Mouse (Mus musculus): ENCODE data around the gene Anks1b. TPM values are rescaled to one million over a fixed set of nuclear protein-coding genes. Genes with fewer than 3 reads are reported as not detected.

The Anks1b gene
- total RNA-seq, 2 experiments from 2014 or later, result 454 to 510 TPM

GRCm38 (mm10) chr10:90947608-90948373 lies 1074.5 kb downstream of the Anks1b start:
- intact Hi-C loops (cut with DNase I), result no loop called here
- peak in 1 of 2 experiments; percentile 68 for DNase-seq (ENCODE audit: low spot score in 2 of 2)

- intact Hi-C loops (cut with DNase I), result no loop called here
- no peak for DNase-seq (ENCODE audit: low spot score in 2 of 2)
Observed at GRCm38 (mm10) chr10:90953103-90953709, 1079.9 kb downstream of the Anks1b start.

DNA sequence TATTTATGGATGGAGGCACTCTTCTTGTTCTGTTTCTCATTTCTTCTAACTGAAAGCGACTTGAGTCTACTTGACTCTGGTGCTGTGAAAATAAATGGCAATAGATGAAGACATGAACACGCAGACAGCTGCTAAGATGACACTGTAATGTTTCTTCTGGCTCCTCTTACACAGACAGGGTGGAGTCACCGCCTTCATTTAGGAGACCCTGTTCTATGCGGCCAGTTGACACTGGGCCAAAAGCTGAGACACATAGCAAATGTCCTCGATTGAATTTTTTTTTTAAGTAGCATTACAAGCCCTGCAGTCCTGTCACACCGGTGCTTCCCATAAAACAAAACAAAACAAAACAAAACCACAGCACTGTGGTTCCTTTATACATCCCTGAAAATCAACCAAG lies 1080.5 kb downstream of the Anks1b start:
- intact Hi-C loops (cut with DNase I), result no loop called here
- DNase-seq (ENCODE audit: low spot score in 2 of 2), result no peak

DNA sequence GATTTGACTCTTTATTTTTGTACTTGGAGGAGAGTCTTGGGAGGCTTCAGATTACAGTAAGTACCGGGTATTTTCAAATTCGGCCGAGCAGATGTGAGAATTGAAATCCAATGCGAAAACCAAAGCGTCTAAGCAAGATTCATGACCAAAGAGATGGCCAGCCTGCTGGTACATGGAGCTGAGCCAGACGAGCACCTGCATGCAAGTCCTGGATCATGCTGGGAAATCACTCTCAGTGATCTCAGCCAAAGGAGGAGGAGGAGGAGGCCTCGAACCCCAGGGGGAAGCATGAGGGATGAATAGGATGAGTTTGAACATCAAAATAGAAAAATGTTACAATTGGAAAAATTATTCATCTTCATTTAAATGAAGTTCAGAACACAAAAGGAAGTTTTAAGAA lies 1087.1 kb downstream of the Anks1b start:
- no peak for DNase-seq (ENCODE audit: low spot score in 2 of 2)
- intact Hi-C loops (cut with DNase I), result loop anchor here (10.0 kb wide), 1 partner anchor 236 kb away; no protein-coding TSS in a partner anchor

GRCm38 (mm10) chr10:90964511-90964910 lies 1091.2 kb downstream of the Anks1b start:
- intact Hi-C loops (cut with DNase I), result loop anchor here (10.0 kb wide), 1 partner anchor 240 kb away; no protein-coding TSS in a partner anchor
- DNase-seq (ENCODE audit: low spot score in 2 of 2), result no peak

DNA sequence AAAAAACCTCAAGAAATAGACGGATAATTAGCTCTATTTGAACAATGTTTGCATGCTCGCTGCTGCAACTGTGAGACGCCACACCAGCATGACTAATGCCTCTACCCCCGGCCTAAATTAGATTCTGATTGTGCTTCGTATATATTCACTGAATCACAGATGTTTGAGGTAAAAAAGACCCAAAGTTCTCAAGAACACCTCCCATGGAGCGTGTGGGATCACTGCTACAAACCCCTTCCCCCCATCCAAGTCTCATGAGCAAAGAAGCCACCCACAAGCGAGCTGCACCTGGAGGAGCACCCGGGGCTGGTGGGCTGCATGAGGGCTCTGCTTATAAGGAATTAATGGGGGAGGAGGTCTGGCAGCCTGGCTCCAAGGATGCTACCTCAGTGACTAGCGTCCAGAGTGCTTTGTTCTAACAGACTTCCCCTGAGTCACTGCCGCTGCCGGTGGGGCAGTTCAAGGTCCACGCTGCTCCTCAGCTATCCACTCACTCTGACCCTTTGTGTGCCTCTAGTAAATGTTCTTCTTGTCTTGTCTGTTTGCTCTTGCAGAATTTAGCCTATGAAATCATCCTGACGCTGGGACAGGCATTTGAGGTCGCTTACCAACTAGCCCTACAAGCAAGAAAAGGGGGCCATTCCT lies 1092.5 kb downstream of the Anks1b start:
- intact Hi-C loops (cut with DNase I), result loop anchor here (5.0 to 10.0 kb wide), 3 partner anchors 67 to 241 kb away; no protein-coding TSS in a partner anchor
- peak in 1 of 2 experiments; percentile 70 for DNase-seq (ENCODE audit: low spot score in 2 of 2)

DNA sequence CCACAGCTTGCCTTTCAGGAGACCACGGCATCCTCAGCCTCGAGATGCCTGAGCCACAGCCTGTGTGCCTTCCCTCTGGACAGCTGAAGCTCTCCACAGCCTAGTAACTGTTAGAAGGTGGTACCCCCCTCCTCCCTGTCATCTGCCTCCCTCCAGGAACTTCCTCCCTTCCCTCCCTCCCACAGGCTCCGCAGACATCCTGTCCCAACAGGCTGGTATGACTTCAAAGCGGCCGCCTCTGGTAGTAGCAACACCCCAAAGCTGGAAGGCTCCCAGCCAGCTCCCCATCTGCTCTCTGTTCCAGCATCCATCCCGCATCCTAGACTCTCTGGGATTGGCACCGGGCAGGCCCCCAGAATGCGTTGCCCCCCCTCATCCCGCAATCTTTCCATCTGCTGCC lies 1093.5 kb downstream of the Anks1b start:
- DNase-seq (ENCODE audit: low spot score in 2 of 2), result peak; percentile 68 to 95
- intact Hi-C loops (cut with DNase I), result loop anchor here (5.0 to 10.0 kb wide), 3 partner anchors 65 to 242 kb away; no protein-coding TSS in a partner anchor

DNA sequence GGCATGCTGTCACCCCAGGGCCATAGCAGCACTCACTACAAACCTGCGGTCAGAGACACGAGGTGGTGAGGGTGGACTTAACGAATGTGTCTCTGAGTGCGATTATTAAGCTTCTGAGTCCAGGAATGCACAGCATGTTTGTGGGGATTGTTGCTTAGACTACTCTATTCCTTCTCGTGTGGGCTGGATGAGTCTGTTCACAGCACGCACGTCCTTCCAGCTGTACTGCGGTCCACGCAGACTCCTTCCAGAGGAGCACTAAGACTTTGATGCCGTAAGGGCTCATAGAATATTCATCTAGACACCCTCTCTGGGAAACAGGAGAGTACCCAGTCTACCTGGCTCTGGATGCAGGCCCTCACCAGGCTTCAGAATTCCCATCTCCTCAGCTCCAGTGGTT lies 1094.9 kb downstream of the Anks1b start:
- DNase-seq (ENCODE audit: low spot score in 2 of 2), result peak in 1 of 2 experiments; percentile 65
- intact Hi-C loops (cut with DNase I), result loop anchor here (5.0 to 10.0 kb wide), 3 partner anchors 64 to 243 kb away; no protein-coding TSS in a partner anchor

- intact Hi-C loops (cut with DNase I), result loop anchor here (5.0 to 10.0 kb wide), 3 partner anchors 63 to 245 kb away; no protein-coding TSS in a partner anchor
- no peak for DNase-seq (ENCODE audit: low spot score in 2 of 2)
Observed at GRCm38 (mm10) chr10:90969355-90970174, 1096.3 kb downstream of the Anks1b start.

DNA sequence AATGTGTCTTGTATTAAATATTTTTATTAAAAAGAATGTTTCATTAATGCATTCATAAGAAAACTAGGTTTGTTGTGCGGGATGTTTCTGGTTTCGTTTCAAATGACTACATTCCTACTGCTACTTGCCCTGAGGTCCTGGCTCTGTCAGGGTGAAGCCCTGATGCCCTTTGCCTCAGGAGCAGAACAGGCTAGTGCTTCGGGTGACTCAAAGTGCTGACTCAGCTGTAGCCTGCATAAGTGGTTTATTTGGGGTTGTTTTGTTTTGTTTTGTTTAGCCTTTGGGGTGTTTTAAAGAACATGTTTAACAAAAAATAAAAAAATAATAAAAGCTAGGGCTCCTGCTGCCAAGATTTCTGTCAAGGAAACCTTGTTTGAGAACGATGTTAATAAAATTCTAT lies 1097.3 kb downstream of the Anks1b start:
- DNase-seq (ENCODE audit: low spot score in 2 of 2), result no peak
- intact Hi-C loops (cut with DNase I), result no loop called here

- intact Hi-C loops (cut with DNase I), result no loop called here
- DNase-seq (ENCODE audit: low spot score in 2 of 2), result no peak
Observed at GRCm38 (mm10) chr10:90974084-90974483, 1100.8 kb downstream of the Anks1b start.

DNA sequence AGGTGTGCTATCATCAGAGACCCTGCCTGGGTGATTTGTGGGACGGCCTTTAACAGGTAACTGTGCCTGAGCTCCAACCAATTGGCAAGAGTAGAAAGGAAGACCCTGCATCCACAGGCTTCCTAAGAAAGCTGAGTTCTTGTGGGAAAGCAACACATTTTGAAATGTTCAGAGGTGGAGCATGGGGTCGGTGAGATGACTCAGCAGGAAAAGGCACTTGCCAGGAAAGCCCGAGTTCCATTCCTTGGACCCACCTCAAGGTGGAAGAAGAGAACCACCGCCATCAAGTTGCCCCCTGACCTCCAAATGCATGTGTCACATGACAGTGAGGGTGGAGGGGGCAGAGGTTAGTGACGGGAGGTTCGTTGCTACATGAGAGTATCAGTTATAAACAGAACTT lies 1101.2 kb downstream of the Anks1b start:
- DNase-seq (ENCODE audit: low spot score in 2 of 2), result no peak
- intact Hi-C loops (cut with DNase I), result no loop called here

GRCm38 (mm10) chr10:90981811-90982210 lies 1108.5 kb downstream of the Anks1b start:
- no peak for DNase-seq (ENCODE audit: low spot score in 2 of 2)
- intact Hi-C loops (cut with DNase I), result no loop called here

- intact Hi-C loops (cut with DNase I), result no loop called here
- peak in 1 of 2 experiments; percentile 55 for DNase-seq (ENCODE audit: low spot score in 2 of 2)
Observed at GRCm38 (mm10) chr10:90983046-90983445, 1109.7 kb downstream of the Anks1b start.

DNA sequence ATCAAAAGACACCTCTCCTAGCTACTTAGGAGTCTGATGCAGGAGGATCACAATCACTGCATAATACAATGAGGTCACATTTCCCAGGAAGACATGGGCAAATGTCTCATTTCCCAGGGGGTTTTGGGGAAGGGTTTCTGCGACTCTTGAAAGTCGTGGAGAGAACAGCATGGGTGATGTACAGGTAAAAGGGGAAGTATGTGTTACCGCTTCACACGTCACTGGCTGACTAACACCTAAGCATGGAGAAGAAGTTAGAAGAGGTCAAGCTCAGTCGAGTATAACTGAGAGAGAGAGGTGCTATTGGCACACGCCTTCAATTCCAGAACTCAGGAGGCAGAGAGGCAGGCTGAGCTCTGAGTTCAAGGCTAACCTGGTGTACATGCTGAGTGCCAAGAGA lies 1117.0 kb downstream of the Anks1b start:
- DNase-seq (ENCODE audit: low spot score in 2 of 2), result no peak
- intact Hi-C loops (cut with DNase I), result no loop called here

GRCm38 (mm10) chr10:90992237-90992636 lies 1118.9 kb downstream of the Anks1b start:
- no peak for DNase-seq (ENCODE audit: low spot score in 2 of 2)
- intact Hi-C loops (cut with DNase I), result no loop called here

- no peak for DNase-seq (ENCODE audit: low spot score in 2 of 2)
- intact Hi-C loops (cut with DNase I), result no loop called here
Observed at GRCm38 (mm10) chr10:90993869-90994268, 1120.6 kb downstream of the Anks1b start.

DNA sequence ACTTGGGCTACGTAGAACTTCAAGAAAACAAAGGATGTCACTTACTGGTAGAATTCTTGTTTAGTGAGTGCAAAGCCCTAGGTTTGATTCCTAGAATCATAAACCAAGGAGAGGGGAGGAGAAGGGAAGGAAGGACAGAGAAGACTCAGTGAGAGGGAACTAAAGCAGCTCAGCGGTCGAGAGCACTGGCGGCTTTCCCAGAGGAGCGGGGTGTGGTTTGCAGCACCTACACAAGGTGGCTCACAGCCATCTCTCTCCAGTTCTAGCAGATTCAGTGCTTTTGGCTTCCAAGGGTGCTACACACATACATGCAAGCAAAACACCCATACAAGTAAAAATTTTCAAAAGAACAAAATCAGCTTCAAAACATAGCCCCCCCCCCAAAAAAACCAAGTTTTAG lies 1126.6 kb downstream of the Anks1b start:
- intact Hi-C loops (cut with DNase I), result no loop called here
- DNase-seq (ENCODE audit: low spot score in 2 of 2), result peak in 1 of 2 experiments; percentile 87

DNA sequence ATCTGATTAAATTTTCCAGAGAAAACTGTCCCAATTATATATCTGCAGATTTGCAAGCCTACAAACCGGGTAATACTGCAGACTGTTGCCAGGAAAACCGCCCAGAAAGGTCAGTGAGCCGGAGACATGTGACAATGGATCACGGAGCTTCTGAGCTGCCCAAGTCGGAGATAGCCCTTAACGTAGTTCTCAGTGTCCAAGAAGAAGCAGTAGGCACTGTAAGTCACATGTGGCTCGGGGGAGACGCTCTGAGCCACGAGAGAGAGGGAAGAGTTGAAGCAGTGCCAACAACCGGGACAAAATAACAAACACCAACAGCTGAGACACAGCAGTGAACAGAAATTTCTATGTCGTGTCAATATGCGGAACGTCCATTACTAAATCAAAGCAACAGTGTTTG lies 1128.1 kb downstream of the Anks1b start:
- peak in 1 of 2 experiments; percentile 28 for DNase-seq (ENCODE audit: low spot score in 2 of 2)
- intact Hi-C loops (cut with DNase I), result no loop called here
